Mouse (Mus musculus) skeletal muscle tissue, postnatal 0 days (tissue): Measurements from ENCODE around the gene Ushbp1. TPM values are rescaled to one million over a fixed set of nuclear protein-coding genes. Genes with fewer than 3 reads are reported as not detected.

Source experiments
- polyA plus RNA-seq: library from polyadenylated mRNA; unstranded; fragments of >200 nt; fragmentation: Nextera tagmentation; extraction: Ambion mirVana; gene quantifications from 2 replicates; pipeline ENCODE4 v1.2.1, GENCODE M21; 2015

Gene Ushbp1
- 14.4 and 14.5 TPM in 2 replicates for polyA plus RNA-seq

GRCm38 (mm10) chr8:71395629-71396028, at the start of gene Ushbp1:
Gene Ushbp1 (minus strand): TSS chr8:71395802.

DNA sequence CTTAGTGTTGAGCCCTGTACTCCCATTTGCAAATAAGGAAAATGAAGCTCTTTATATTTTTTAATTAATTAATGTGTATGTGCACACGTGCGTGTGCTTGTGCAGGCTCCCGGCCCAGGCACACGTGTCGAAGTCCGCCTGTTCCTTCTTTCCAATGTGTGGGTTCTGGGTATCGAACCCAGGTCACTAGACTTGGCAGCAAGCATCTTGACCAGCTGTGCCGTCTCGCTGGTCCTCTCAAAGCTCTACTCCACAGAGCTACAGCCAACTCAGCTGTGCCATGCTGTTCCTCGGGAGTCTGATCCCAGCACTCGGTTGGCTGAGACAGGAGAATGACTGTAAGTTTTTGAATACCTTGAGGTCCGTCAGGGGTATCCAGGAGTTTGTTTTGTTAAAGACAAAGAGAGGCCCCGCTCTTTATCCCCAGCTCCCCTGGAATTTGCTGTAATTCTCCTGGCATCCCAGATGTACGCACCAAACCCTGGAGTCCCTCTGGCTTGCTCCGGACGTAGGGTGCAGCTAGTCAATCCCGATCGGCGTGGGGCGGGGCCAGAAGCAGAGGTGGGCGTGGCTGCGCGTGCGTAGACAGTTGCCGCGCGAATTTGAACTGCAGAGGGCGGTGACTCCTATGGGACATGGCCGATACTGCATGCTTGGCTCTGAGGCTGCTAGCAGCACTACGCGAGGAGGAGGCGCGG, 9.9 kb upstream of the Ushbp1 start, which contains the start of gene Ankle1:
Gene Ankle1 (plus strand): TSS at position 610 of the 698 bp plus-strand sequence.

GRCm38 (mm10) chr8:71396639-71397305, 1.2 kb upstream of the Ushbp1 start, which contains the start of gene Babam1:
Gene Babam1 (plus strand): TSS chr8:71396861.

GRCm38 (mm10) chr8:71381421-71381970, 14.1 kb downstream of the Ushbp1 start, which contains the start of gene Nr2f6:
Gene Nr2f6 (minus strand): TSS chr8:71381960.

DNA sequence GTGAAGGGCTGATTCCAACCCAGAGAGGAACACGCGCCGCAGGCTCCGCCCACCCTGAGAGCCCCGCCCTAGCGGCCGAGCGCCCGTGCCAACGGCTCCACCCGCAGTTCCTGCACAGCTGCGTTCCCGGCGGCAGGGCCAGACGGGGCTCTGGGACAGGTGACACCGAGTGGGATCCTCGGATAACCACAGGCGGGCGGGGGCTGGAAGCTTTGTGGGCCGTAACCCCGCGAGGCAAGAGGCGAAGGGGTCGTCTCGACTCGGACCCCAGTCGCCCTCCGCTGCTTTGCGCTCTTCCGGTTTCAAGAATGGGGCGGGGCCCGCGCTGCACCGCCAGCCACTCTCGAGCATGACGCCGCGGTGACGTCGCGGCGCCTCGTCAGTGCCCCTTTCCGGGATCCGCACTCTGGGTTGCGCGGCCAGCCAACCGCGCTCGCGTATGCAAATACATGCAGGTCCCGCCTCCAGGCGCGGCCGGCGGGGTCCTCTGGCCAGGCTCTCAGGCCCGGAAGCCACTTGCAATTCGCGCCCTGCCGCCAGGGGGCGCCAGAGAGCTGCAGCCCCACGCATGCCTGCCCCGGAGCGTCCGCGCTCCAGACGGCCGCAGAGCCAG, 24.3 kb downstream of the Ushbp1 start, which contains the start of gene Ocel1:
Gene Ocel1 (plus strand): TSS at position 63 of the 613 bp plus-strand sequence.

DNA sequence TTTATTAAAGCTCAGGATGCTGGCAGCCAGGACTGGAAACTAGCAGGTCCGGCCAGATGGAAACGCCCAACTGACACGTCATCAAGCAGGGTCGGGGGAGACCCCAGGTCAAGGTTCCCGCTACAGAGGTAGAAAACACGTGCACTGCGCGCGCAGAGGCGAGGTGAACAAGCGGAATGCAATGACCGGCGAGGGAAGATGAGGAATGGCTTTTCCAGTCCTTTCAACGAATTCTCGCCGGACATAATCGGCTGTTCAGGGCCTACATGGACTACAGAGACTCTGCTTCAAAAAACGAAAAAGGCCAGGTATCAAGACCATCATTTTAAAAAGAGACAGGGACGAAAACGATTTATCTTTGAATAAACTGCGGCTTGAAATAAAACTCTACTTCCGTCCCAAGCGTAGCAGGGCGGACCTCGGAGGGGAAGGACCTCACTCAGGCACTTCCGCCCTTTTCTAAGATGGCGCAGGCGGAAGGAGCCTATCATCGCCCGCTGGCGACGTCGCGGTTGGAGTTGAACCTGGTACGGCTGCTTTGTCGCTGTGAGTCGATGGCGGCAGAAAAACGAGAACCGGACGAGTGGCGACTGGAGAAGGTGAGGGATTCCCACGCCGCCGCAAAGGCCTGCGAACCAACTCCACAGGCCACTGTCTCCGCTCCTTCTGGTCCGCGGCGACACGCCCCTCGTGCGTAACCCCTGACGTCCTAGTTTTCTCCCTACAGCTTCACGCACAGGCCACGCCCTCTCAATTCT, 28.7 kb downstream of the Ushbp1 start, which contains the start of gene Use1:
Gene Use1 (plus strand): TSS at position 78 of the 758 bp plus-strand sequence.

Other genes starting within 250 kb of the Ushbp1 start
- 6.7 and 7.5 TPM in 2 replicates for gene Myo9b, start 123.1 kb downstream of the Ushbp1 start, polyA plus RNA-seq
- gene Haus8, start 122.9 kb downstream of the Ushbp1 start, polyA plus RNA-seq: 16.2 and 18.1 TPM in 2 replicates
- 106 and 119 TPM in 2 replicates for gene Use1, start 29.0 kb downstream of the Ushbp1 start, polyA plus RNA-seq
- gene Ocel1, start 24.5 kb downstream of the Ushbp1 start, polyA plus RNA-seq: 4.9 and 6.7 TPM in 2 replicates
- 27.5 and 32.7 TPM in 2 replicates for gene Nr2f6, start 13.8 kb downstream of the Ushbp1 start, polyA plus RNA-seq
- gene Babam1, start 1.1 kb upstream of the Ushbp1 start, polyA plus RNA-seq: 64.8 and 75.1 TPM in 2 replicates
- 5.9 and 6.0 TPM in 2 replicates for gene Ankle1, start 10.2 kb upstream of the Ushbp1 start, polyA plus RNA-seq
- 39.0 and 41.2 TPM in 2 replicates for gene Abhd8, start 67.9 kb upstream of the Ushbp1 start, polyA plus RNA-seq
- gene Mrpl34, start 69.2 kb upstream of the Ushbp1 start, polyA plus RNA-seq: 94.6 and 97.7 TPM in 2 replicates
- gene Dda1, start 73.4 kb upstream of the Ushbp1 start, polyA plus RNA-seq: 48.3 and 57.9 TPM in 2 replicates
- gene Ano8, start 90.2 kb upstream of the Ushbp1 start, polyA plus RNA-seq: 1.3 and 2.4 TPM in 2 replicates
- 7.5 and 9.5 TPM in 2 replicates for gene Gtpbp3, start 92.3 kb upstream of the Ushbp1 start, polyA plus RNA-seq
- 21.9 and 33.3 TPM in 2 replicates for gene Plvap, start 116.0 kb upstream of the Ushbp1 start, polyA plus RNA-seq
- gene Ccdc194, start 129.9 kb upstream of the Ushbp1 start, polyA plus RNA-seq: 0.33 and 0.57 TPM in 2 replicates
- gene Bst2, start 141.7 kb upstream of the Ushbp1 start, polyA plus RNA-seq: 57.6 and 67.3 TPM in 2 replicates
- gene Mvb12a, start 147.1 kb upstream of the Ushbp1 start, polyA plus RNA-seq: 47.7 and 53.4 TPM in 2 replicates
- gene Tmem221, start 163.1 kb upstream of the Ushbp1 start, polyA plus RNA-seq: 0.21 and 0.48 TPM in 2 replicates
- 0.38 and 0.40 TPM in 2 replicates for gene Nxnl1, start 170.8 kb upstream of the Ushbp1 start, polyA plus RNA-seq
- 50.7 and 177 TPM in 2 replicates for gene Slc27a1, start 173.1 kb upstream of the Ushbp1 start, polyA plus RNA-seq
- 159 and 188 TPM in 2 replicates for gene Pgls, start 196.4 kb upstream of the Ushbp1 start, polyA plus RNA-seq
- gene Fam129c, start 201.8 kb upstream of the Ushbp1 start, polyA plus RNA-seq: 0.96 and 1.2 TPM in 2 replicates
- 44.7 and 50.8 TPM in 2 replicates for gene Colgalt1, start 215.2 kb upstream of the Ushbp1 start, polyA plus RNA-seq